Mouse (Mus musculus) left cerebral cortex, adult 11 months (tissue): ENCODE results near the gene Snupn.
"Not testable (repeated sequence)": the region's sequence is repeated elsewhere in the genome, so short reads cannot be mapped to it uniquely, and the experiment has no call there.

Experiments used
- DNase-seq: peaks from one replicate; pipeline ENCODE4 v3.0.0; 2022; ENCODE audit warnings: low spot score

The Snupn gene

GRCm38 (mm10) chr9:56950414-56951400, at the start of gene Snupn:
Gene Snupn, plus strand, starts transcription at chr9:56950878.
- peak; percentile 90 for DNase-seq

DNA sequence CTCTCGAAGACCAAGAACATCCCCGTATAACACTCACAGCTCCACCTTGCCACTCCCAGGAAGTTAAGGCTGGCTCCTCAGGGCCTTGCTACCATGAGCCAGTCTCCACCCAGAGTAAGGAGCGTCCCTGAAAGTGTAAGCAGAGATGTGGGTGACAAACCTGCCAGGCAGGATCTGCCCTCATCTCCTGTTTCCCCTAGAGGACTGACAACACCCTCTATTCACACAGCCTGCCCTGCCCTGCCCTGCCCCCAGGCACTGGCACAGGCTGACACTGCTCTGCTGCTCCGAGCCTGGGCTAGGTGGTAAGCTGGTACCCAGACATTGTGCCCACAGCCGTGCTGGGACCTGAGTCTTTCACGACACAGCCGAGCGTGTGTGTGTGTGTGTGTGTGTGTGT, 49.5 kb upstream of the Snupn start:
- no peak for DNase-seq

DNA sequence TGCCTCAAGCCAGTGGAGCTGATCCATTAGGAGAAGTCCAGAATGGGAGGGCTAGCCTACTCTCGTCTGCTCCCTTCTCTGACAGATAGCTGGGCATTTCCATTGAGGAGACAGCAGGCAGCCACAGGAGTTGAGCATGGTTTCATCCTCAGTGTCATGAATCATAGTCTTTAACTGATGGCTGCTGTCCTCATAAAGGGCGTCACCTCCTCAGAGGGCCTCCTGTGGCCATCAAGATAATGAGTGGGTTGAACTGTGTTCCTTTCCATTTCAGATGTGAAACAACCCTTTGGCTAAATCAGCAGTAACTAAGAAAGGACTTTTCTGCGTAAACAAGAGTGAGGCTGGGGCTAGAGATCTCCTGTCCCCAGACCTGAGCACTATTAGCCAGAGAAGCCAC, 47.0 kb upstream of the Snupn start:
- no peak for DNase-seq

DNA sequence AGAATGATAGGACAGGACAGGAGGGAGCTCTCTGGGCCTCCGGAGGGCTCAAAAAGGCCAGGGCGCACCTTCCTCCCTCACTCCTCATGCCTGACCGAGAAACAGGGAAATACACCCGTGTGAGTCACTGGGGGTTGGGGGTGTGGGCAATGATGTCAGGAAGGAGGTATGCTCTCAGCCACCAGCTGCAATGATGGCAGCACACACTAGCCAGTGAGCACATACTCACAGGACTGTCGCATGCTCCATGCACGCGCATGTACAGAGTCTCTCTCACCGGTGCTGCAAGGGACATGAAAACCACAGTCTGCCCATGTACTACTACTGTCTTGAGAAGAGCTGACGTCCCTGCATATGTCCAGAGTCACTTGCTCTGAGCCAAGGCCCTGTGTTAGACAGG, 43.1 kb upstream of the Snupn start:
- DNase-seq = no peak

- not testable (repeated sequence) for DNase-seq
Observed at GRCm38 (mm10) chr9:56909991-56910390, 40.7 kb upstream of the Snupn start.

DNA sequence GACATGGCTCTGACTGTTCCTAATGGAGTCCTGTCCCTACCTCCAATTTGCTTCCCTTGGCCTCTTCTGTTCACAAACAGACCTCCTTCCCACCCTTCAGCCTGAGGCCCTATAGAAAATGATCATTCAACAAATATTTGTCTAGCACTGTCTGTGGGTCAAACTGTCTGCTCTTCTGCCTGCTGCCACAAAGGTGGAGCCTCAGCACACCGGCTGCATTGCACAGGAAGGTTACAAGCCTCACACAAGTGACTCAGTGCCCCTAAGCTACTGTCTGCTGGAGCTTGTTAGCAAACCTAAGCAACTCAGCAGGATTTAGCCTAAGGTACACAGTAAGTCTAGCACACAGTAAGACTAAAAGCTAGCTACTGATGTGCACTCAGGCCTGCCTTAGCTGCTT, 39.7 kb upstream of the Snupn start:
- DNase-seq = no peak

- DNase-seq = no peak
Observed at GRCm38 (mm10) chr9:56913991-56914390, 36.7 kb upstream of the Snupn start.

DNA sequence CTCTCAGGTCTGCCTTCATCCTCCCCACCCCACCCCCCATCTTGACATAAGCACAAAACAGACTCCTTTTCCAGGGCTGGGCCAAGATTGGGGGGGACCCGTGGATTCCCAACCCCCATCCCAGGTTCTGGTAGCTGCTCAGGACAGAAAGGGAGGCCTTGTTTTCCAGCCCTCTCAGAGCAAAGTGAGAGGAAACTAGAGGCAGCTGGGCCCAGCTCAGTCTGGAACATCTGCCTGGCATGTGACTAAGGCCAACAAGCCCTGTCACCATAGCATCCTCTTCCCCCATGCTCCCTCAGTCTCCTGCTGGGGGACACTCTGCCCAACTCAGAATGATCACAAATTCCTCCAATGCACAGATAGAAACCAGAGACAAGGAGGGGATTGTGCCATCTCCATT, 35.6 kb upstream of the Snupn start:
- no peak for DNase-seq

DNA sequence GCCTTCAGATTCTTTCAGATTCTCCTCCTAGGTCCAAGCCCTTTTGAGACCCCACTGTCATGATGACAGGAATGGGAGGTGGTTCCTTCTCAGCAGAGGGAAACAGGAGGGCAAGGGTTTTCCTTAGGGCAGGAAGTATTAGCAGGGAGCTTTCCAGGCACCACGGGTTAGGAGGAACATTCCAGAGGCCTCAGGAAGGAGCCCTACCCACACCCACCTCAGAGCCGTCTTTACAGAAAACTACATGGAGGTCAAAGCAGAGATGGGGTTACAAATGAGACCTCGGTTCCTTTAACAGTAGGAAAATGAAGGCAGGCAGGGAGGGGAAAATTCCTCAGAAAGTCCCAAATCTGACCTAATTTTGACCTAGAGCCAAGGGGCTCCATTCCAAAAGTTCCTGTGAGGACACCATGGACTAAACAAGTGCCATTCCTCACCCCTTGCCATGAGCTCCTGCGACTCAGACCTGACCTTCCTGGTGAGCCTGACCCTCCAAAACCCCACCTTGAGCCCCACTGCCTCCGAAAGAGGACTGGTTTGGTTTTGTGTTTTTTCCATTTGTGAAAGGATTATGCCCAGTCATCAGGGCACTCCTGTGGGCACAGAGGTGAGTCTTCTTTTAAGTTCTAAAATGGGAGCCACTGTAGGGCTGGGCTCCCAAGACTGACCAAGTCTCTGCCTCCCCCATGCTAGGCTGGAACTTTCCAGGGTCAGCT, 34.8 kb upstream of the Snupn start:
- no peak for DNase-seq

DNA sequence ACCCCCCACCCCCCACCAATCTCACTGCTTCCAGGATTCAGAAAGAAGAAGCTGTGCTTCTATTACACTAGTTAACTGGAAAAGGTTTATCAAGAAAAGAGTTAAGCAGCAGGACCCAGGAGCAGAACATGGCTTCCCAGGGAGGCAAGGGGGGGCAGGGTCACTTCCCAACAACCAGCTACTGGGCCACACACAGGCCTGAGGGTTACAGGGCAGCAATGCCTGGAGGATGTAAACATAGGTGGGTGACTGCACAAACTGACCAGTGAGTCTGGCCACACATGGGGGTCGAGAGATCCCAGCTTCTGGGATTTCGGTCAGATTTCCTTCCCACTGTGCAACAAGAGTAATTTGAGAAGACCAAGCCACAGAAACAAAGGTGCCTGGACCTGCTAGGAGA, 33.5 kb upstream of the Snupn start:
- no peak for DNase-seq

GRCm38 (mm10) chr9:56918466-56918865, 32.2 kb upstream of the Snupn start:
- DNase-seq = no peak

- DNase-seq = no peak
Observed at GRCm38 (mm10) chr9:56922746-56923145, 27.9 kb upstream of the Snupn start.

GRCm38 (mm10) chr9:56923841-56924650, 26.6 kb upstream of the Snupn start:
- no peak for DNase-seq

DNA sequence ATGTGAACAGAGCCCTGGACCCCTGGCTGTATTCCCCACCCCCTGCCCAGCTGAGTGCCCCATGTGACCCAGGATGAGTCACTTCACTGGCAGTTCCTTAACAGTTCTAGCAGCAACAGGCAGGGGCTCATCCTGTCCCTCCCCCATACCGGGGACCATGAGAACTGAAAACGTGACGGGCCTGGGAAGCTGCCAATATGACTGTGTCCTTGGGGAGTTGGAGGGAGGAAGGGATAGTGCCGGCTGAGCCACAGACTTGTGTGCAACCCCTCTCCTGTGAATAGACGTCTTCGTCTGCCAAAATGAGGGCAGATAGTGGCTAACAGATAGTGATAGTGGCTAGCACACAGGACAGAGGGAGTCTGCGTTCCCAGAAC, 26.0 kb upstream of the Snupn start:
- DNase-seq = peak; percentile 46

DNA sequence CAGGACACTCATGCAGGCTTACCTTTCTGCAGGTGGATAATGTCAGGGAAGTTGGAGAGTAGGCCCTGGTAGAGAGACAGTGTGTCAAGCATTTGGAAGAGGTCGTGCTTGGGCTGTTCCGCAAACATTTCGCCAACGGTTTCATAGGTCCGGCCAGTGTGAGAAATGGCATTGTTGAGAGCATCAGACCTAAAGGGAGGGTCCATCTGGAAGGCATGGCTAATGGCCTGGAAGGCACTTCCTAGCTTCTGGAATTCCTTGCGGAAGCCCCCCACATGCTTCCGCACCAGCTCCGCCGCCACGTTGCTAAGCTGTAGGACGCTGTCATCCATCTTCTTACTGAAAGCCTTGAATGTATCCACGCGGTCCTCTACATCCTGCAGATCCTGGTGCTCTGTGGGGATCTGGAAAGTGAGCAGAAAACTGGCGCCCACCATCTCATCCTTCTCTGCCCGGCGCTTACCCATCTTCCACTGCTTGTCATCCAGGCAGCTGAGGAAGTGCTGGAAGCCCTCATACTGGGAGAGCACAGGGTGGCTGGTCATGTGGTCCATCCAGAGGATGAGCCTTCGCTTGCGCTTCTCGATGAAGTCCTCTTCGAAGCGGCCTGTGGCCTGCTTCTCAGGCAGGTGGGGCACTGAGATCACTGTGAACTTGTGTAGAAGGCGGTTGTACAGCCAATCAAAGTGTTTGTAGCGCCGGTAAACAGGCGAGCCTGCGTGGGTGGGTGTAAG, 25.2 kb upstream of the Snupn start:
- DNase-seq = no peak

DNA sequence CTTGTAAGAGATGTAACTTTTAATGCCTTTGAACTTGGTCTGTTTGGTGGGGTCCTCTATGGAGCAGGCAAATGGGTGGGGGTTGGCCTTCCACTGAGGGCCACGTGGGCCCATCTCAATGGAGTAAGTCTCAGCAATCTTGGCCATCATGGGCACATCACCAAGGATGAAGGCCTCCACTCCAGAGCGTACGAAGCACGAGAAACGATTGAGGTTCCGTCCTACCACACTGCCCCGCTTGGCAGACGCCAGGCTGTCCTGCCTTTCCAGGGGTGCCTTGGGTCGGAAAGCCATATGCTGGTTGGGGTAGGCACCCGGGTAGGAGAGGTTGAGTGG, 24.7 kb upstream of the Snupn start:
- no peak for DNase-seq

DNA sequence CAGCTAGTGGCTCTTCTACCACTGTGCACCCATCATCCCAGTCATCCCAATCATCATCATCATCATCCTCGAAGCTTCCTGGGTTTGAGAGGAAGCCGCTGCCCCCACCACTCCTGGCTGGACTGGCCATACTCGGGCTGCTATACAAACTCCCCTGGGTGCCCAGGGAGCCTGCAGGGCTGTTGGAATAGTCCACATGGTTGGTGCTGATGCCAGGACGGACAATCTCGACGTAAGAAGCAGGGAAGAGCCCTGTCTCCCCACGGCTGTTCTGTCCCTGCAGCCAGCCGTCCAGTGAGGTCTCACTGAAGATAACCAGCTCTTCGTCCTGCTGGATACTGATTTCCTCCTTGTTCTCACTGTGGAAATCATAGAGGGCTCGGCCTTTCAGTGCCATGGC, 24.3 kb upstream of the Snupn start:
- no peak for DNase-seq

DNA sequence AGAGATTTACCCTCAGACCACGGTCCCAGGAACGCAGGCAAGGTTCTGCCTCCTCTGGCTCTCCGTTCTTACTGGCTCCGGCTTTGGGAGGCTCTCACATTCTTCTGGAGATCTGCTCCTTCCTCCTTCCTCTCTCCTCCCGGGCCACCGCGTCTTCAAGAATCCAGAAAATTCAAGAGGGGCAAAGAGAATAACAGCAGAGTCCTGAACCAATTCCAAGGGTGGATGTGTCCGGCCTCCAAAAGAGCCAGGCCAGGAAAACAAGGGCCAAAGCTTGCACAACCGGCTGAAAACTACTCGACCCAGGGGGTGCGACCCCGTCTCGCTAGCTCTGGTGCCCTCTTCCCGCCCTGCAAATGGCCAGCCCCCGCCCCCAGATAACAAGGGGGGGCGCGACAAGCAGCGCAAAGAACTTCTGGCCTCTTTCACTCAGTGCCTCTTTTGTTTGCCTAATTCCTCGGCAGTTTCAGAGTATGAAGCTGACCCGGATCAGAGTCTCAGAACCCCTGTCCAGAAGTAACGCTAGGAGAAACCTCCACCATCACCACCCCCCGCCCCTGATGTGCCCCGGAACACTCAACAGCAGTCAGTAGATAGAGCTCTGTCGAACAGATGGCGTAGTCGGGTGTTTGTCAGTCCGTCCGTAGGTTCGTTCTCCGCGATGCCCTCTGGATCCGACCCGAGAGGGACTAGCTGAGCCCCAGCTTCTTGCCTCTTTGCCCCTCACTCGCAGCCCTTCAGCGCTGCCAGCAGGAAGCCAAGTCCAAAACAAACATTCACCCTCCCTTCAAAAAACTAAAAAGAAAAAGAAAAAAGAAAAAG, 23.3 kb upstream of the Snupn start:
- no peak for DNase-seq

DNA sequence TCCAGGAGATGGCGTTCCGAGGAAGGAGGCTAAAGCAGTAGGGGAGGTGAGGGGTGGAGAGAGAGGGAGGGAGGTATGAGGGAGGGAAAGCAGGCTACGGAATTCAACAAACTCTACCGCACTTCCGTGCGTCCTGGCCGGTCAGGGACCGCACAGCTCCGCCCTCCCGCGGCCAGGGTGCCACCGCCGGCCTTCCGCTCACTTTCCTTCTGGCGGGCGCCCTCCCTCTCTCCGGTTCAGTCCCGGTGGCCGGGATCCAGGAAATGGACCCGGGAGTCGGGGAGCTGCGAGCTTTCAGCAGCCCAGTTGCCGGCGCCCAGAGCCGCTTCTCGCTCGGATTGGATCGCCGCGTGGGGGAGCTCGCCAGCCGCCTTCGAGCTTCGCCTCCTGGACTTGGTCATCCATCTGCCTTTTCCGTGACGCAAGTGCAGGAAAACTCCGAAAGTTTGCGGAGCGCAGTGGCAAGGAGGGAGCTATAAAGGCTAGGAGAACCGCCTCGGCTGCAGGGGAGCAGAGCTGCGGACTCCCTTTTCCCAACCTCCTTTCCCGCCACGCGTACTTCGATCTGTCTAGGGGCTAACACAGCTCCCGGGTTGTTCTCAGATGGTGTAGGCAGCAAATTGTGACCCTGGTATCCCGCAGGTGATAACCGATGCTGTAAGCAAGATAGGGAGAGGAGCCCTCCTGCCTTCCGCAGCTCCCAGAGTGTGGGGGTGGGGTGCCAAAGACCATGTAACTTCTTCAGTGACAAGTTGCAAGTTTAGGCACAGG, 22.5 kb upstream of the Snupn start, which contains the start of gene Snx33:
Snx33 (minus strand) TSS at position 331 of the 771 bp plus-strand sequence.
- DNase-seq = peak; percentile 70

- DNase-seq = no peak
Observed at GRCm38 (mm10) chr9:56929496-56929895, 21.2 kb upstream of the Snupn start.
